Mouse (Mus musculus): ENCODE data around the gene Acot5.
A peak's percentile ranks its signal among the peaks of the same experiment; 100 is the strongest.
"Not testable (repeated sequence)": the region's sequence is repeated elsewhere in the genome, so short reads cannot be mapped to it uniquely, and the experiment has no call there.

The Acot5 gene

DNA sequence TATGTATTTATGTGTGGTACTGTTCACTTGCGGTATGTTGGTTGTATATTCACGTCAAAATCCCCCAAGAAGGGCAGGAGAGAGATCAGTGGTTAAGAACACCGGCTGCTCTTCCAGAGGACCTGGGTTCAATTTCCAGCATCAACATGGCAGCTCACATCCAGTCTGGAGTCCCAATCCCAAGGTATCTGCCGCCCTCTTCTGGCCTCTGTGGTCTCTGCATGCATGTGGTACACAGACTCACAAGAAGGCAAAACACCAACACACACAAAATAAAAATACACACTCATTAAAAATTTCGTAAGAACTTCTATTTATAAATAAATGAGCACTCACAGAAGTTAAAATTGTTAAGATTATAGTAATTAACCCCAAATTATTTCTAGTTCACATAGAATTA lies 5.9 kb upstream of the Acot5 start:
- peak in 1 of 2 experiments; percentile 22 for DNase-seq

DNA sequence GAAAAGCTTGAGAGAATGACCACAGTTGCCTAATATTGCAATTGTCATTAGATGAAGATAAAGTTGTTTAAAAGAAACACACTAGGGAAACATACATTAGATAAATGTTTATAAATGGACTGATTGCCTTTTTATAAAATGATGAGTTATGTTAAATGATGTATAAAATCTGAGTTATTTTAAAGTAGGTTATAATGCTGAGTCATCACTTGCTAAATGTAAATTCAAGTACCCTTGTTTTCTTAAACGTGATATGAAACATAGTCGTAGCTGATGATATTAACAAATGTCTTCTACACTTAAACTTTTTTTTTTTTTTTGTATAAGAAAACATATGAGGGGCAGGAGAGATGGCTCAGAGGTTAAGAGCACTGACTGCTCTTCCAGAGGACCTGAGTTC lies 5.3 kb upstream of the Acot5 start:
- DNase-seq, result no peak

DNA sequence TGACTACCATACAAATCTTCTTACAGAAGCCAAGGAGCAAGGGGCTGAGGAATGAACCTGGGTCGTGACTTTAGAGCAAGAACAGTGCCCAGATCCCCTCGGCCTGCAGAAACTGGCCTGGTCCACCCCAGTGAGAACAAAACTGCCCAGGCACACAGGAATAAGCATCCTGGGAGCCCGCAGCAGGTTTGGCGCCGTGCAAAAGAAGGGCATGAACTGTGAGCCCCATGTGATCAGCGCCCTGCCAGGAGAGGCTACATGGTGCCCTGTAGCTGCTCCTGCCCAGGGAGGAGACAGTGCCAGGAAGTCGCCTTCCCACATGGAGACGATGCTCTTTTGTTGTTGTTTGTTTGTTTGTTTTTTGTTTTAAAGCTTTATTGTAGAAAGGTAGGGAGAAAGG lies 4.5 kb upstream of the Acot5 start:
- DNase-seq, result no peak

DNA sequence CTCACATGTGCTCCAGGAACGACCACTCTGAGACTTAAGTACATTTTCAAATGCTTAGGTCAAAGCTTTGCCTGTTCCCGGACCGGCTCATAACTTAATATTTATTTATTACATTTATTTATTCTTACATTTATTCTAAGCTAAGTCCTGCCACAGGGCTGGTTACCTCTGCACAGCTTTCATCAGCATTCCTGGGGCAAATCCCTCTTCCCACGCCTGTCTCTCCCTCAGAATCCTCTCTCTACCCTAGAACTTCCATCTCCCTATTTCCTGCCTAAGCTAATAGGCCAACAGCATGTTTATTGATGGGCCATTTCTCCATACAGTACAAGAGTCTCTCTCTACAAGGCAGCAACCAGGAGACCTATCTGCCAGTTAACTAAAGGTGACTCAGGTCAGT lies 1.4 kb upstream of the Acot5 start:
- no peak for DNase-seq

DNA sequence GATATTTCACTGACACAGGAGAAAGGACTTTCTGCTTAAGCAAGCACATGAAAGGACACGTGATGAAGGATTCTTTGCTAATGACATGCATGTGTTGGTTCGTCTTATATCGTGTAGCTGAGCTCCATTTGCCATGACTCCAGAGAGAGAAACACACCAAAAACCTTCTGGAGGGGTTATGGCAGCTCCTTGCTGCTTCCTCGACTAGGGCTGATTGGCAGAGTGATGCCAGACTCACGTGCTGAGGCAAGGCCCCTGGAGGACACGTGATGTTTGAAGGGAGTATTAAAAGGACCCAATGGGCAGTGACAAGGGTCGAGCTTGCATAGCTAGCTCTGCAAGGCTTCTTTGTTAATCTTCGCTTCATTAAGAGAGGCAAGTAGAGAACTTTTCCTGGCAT lies 829 bp upstream of the Acot5 start:
- no peak for DNase-seq

- peak; percentile 20 to 36 for DNase-seq
These were observed 457 bp downstream of the Acot5 start for GRCm38 (mm10) chr12:84069582-84069981.

DNA sequence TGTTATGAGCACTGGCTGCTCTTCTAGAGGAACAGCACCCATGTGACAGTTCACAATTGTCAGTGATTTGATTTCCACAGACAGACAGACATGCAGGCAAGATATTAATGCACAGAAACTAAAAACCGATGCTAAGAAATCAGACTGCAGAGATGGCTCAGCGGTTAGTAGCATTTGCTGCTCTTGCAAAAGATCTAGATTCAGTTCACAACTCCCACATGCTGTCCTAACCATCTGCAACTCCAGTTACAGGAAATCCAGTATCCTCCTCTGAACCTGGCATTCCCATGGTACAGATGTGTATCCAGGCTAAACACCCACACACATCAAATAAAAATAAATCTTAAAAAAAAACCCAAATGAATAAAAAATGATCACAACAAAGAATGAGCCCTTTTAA lies 2.6 kb downstream of the Acot5 start:
- DNase-seq, result no peak

DNA sequence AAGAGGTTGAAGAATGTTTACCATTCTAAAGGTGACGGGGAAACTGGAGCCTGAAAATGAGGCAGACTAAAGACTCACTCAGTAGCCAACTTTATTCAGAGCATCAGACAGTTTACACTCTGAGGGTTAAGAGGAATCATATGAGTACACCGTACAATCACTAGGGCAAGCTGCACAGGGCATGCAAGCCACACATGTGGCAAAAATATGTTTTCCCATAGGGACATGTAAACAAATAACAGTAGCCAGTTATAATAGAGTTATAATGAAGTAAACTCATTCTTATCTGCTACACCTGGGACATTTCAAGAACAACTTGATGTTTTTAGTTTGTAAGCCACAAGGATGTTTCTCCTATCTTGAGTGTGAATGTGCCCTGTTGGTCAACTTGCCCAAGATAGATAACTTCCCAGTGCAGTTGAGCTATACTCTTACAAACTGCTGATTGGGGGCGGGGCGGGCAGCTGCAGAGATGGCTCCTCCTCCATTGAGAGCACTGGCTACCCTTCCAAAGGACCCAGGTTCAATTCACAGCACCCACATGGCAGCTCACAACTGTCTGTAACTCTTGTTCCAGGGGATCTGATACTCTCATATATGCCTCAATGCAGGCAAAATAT lies 8.4 kb downstream of the Acot5 start:
- no peak for DNase-seq

- no peak for DNase-seq
These were observed 14.7 kb downstream of the Acot5 start for GRCm38 (mm10) chr12:84083842-84084241.

- DNase-seq, result no peak
These were observed 15.5 kb downstream of the Acot5 start for GRCm38 (mm10) chr12:84084581-84084980.

- DNase-seq, result not testable (repeated sequence)
These were observed 25.5 kb downstream of the Acot5 start for GRCm38 (mm10) chr12:84094666-84095065.

GRCm38 (mm10) chr12:84099605-84100004 lies 30.5 kb downstream of the Acot5 start:
- DNase-seq, result no peak

DNA sequence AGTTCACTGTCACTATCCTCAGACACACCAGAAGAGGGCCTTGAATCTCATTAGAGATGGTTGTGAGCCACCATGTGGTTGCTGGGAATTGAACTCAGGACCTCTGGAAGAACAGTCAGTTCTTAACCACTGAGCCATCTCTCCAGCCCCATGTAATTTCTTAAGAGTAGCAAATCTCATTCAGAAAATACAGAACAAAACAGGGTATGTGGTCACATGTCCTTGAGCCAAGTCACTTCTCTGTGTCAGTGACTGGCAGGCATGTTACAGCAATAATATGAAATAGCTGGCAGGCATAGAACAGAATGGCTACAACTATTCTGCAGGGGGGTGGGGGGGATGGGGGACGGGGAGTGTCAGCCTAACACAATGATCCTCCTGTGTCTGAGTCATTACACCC lies 30.9 kb downstream of the Acot5 start:
- DNase-seq, result no peak

DNA sequence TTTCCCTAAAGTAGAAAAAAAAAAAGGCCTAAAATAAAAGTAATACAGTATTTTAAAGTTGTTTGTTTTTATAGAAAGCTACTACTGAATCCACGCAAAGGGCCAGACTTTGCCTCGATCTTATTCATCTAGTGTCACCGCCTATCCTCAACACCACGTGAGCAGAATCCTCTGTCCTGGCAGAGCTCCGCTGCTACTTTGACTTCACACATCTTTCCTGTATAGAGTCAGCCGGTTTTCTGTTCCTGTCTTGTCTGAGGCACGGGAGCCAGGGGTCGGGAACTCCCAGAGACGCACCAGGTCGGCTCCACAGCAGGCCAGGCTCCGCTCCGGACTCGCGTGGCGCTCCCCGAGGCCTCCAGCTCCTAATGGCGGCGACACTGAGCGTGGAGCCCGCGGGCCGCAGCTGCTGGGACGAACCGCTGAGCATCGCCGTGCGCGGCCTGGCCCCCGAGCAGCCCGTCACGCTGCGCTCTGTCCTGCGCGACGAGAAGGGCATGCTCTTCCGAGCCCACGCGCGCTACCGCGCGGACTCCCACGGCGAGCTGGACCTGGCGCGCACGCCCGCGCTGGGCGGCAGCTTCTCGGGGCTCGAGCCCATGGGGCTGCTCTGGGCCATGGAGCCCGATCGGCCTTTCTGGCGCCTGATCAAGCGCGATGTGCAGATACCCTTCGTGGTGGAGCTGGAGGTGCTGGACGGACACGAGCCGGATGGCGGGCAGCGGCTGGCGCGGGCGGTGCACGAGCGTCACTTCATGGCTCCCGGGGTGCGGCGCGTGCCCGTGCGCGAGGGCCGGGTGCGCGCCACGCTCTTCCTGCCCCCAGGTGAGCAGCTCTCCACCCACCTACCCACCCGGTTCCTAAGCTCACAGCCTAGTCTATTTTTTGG lies 31.7 kb downstream of the Acot5 start, which contains the start of gene Acot6:
Gene Acot6 (plus strand): TSS at position 51 of the 889 bp plus-strand sequence.
- DNase-seq, result peak; percentile 29 to 41

- DNase-seq, result no peak
These were observed 32.3 kb downstream of the Acot5 start for GRCm38 (mm10) chr12:84101493-84101845.

DNA sequence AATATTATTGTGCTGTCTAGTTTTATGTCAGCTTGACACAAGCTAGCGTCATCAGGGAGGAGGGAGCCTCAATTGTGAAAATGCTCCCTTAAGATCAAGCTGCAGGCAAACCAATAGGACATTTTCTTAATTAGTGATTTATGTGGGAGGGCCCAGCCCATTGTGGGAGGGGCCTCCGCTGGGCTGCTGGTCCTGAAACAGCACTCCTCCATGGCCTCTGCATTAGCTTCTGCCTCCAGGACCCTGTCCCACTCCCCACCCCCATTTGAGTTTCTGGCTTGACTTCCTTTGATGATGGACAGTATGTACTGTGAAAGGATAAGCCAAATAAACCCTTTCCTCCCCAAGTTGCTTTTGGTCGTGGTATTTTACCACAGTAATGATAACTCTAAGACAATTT lies 37.9 kb downstream of the Acot5 start:
- DNase-seq, result no peak

DNA sequence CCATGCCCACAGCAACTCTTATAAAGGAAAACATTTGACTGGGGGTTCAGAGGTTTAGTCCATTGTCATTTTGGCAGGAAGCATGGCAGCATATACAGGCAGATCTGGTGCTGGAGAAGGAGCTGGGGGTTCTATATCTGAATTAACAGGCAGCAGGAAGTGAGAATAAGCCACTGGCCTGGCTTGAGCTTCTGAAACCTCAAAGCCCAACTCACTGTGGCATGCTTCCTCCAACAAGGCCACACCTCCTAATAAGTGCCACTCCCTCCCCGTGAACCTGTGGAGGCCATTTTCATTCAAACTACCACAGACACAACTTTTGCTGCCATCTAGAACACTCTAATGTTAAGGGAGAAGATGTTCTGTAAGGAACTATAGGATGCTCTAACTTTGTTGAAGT lies 38.6 kb downstream of the Acot5 start:
- DNase-seq, result no peak

DNA sequence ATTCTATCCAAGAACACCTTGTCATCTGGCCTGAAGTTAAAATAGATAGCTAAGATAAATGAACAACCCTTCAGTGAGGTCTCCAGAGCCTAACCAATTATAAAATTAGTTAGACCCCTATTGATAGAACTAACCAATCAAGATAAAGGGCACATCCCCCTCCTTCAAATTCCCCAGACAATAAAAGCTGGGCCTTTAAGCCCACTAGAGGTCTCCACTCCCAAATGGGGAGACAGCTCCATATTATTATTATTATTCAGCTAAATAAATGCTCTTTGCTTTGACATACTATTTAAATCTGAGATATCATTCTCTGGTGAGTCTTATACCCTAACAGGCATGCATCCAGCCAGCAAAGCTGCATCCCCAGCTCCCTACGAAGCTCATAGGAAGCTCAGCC lies 40.8 kb downstream of the Acot5 start:
- no peak for DNase-seq

GRCm38 (mm10) chr12:84110814-84111213 lies 41.7 kb downstream of the Acot5 start:
- DNase-seq, result no peak

- no peak for DNase-seq
These were observed 44.6 kb downstream of the Acot5 start for GRCm38 (mm10) chr12:84113676-84114075.

GRCm38 (mm10) chr12:84114153-84114994 lies 45.2 kb downstream of the Acot5 start, which contains the start of gene Dnal1:
Dnal1 (plus strand) TSS chr12:84114366.
- peak; percentile 79 to 87 for DNase-seq

DNA sequence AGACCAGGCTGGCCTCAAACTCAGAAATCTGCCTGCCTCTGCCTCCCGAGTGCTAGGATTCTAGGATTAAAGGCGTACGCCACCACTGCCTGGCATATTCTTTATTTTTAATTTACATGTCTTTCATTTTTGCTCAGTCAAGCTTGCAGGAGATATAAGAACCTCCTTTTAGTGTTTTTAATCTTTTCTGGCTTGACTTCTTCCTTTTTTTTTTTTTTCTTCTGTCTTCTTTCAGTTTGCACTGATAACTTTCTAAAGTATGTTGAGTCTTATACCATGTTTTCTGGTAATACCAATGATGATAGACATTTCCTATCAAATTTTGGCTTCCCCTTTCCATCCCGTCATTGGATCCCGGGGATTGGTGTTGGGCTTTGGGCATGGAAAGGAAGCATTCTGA lies 50.5 kb downstream of the Acot5 start:
- no peak for DNase-seq

All from thymus, postnatal 36 days (tissue).